Mouse (Mus musculus) kidney, postnatal 0 days (tissue): Measurements from ENCODE around the gene Eci3. TPM values are rescaled to one million over a fixed set of nuclear protein-coding genes. Genes with fewer than 3 reads are reported as not detected.
"Not testable (repeated sequence)": the region's sequence is repeated elsewhere in the genome, so short reads cannot be mapped to it uniquely, and the experiment has no call there.

Source experiments
- ATAC-seq: fragments of 200-750 bp; cut with Nextera tagmentation; replicated peaks from 2 replicates; pipeline ENCODE4 v1.8.0; 2017; ENCODE audit warnings: low read depth, moderate number of reproducible peaks, moderate TSS enrichment, moderate library complexity; ENCODE audit not compliant: low FRiP score
- DNase-seq: peaks from one replicate; pipeline ENCODE4 v3.0.0-alpha.2; 2016; ENCODE audit warnings: low spot score
- H3K27ac ChIP-seq: fragments of 300-500 bp; sonication (generic); 2 replicates; pipeline ENCODE4 v1.5.1; 2014; ENCODE audit warnings: mild to moderate bottlenecking
- H3K27me3 ChIP-seq: fragments of 300-500 bp; sonication (generic); 2 replicates; pipeline ENCODE4 v1.6.1; 2014; ENCODE audit warnings: low read length, mixed read lengths; ENCODE audit not compliant: insufficient read depth
- H3K36me3 ChIP-seq: fragments of 300-500 bp; sonication (generic); 2 replicates; pipeline ENCODE4 v1.6.1; 2014; ENCODE audit warnings: low read length, mixed read lengths; ENCODE audit not compliant: insufficient read depth
- H3K4me1 ChIP-seq: fragments of 300-500 bp; sonication (generic); replicated peaks from 2 replicates; pipeline ENCODE4 v1.6.1; 2014; ENCODE audit warnings: antibody characterized with exemption, low read length, mixed read lengths; ENCODE audit not compliant: insufficient read depth
- H3K4me2 ChIP-seq: fragments of 300-500 bp; sonication (generic); 2 replicates; pipeline ENCODE4 v1.6.1; 2014; ENCODE audit warnings: mild to moderate bottlenecking, low read length, moderate library complexity, mixed read lengths
- H3K4me3 ChIP-seq: fragments of 300-500 bp; sonication (generic); replicated peaks from 2 replicates; pipeline ENCODE4 v1.5.1; 2014; ENCODE audit warnings: low read depth, low read length
- H3K9ac ChIP-seq: fragments of 300-500 bp; sonication (generic); 2 replicates; pipeline ENCODE4 v1.6.1; 2014; ENCODE audit warnings: low read depth, low read length
- H3K9me3 ChIP-seq: fragments of 300-500 bp; sonication (generic); replicated peaks from 2 replicates; pipeline ENCODE4 v1.6.1; 2016; ENCODE audit warnings: low read length, inconsistent platforms, mixed read lengths
- CTCF ChIP-seq: IDR thresholded peaks from 2 replicates; pipeline ENCODE4 v1.5.1; 2016; ENCODE audit warnings: antibody characterized with exemption, low read depth, mild to moderate bottlenecking, moderate library complexity
- WGBS: fragments of 180-500 bp; shearing (Covaris S2); extraction: QIAGEN DNeasy Blood & Tissue Kit; methylation state at CpG from one replicate; pipeline ENCODE4 v1.1.7; 2014; 5-methylcytosine and 5-hydroxymethylcytosine counted together
- polyA plus RNA-seq: library from polyadenylated mRNA; unstranded; fragments of >200 nt; fragmentation: Nextera tagmentation; extraction: Ambion mirVana; gene quantifications from 2 replicates; pipeline ENCODE4 v1.2.1, GENCODE M21; 2015

Gene Eci3
- polyA plus RNA-seq, 1 experiment from 2014 or later: 13.0 TPM

DNA sequence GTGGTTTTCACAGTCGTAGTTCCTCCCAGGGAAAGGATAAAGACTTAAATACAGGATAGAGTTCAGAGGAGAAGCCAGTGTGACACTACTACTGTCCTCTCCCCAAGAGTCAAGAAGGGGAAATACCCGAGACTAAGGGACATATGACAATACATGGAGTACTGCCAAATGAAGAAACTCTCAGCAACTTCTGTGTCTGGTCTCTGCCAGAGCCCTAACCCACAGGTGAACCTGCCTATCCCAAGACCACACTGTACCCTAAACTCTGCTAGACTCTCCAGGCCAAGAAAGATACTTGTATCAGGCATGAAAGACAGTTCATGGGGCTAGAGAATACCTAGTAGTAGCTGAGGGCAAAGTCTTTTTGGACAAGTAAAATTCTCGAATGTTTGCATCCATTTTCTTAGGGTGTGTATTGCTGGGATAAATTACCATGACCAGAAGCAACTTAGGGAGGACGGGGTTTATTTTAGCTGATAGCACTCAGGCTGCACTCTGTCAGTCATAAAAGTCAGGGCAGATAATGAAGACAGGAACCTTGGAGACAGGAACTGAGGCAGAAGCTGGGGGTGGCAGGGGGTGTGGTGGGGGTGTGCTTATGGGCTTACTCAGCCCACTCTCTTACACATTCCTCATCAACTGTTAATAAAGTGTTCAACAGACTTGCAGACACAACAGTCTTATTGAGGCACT lies 28.1 kb upstream of the Eci3 start:
- H3K9ac ChIP-seq: no peak overlapping the region
- DNase-seq (no peak), ATAC-seq (no peak)
- H3K9me3 ChIP-seq: no peaks in the 10 kb centered on the region
- peaks cover 26% of the 10 kb centered on the region; the same call in 1 of the 2 replicates for H3K36me3 ChIP-seq
- no peaks in the 10 kb centered on the region for H3K27me3 ChIP-seq
- 52% methylated on average over 4 of the region's 4 CpGs for WGBS
- H3K4me3 ChIP-seq: no peak overlapping the region
- no peak overlapping the region for H3K27ac ChIP-seq
- H3K4me2 ChIP-seq: no peak overlapping the region
- 0 out of 2 replicates have a peak, but pooled peaks cover 11% of the 10 kb centered on the region for H3K4me1 ChIP-seq
- TF ChIP-seq CTCF: no peak

DNA sequence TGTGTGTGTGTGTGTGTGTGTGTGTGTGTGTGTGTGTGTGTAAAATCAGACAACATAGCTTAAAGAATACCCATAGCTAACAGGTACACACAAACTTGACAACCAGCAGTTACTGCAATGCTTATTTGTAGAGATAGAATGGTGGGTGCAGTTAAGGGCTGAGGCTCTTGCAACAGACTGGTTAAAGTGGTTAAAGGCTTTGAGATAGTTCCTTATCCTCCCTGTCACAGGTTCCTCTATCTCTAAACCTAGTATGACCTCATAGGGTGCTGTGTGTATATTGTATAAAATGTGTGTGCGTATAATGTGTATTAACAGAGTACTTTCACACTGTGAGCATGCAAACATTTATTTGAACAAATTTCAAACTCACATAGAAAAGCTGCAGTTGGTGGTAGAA lies 19.9 kb upstream of the Eci3 start:
- H3K4me3 ChIP-seq, ATAC-seq, H3K9ac ChIP-seq, H3K4me2 ChIP-seq, DNase-seq, H3K27me3 ChIP-seq, H3K27ac ChIP-seq, H3K4me1 ChIP-seq, H3K9me3 ChIP-seq: not testable (repeated sequence)
- H3K36me3 ChIP-seq: peaks cover 44% of the 10 kb centered on the region
- WGBS: 93% methylated on average over 1 of the region's 1 CpGs

DNA sequence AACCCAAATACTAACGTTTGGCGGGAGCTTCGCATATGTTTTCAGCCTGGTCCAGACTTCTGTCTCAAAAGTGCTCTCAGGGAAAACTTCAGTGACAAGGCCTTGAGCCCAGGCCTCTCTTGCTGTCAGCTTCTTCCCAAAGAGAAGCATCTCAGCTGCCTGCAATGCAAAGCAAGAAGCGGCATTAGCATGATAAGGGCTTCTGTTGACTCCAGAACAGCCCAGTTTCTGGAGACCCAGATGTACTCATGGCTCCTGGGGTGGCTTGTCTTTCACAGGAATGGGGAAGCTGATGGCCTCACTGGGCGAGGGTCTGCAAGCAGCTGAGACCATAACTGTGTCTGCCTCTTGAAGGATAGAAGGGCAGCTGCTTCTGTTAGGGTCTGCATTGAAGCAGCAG lies 15.0 kb upstream of the Eci3 start:
- H3K27me3 ChIP-seq: not testable (repeated sequence)

DNA sequence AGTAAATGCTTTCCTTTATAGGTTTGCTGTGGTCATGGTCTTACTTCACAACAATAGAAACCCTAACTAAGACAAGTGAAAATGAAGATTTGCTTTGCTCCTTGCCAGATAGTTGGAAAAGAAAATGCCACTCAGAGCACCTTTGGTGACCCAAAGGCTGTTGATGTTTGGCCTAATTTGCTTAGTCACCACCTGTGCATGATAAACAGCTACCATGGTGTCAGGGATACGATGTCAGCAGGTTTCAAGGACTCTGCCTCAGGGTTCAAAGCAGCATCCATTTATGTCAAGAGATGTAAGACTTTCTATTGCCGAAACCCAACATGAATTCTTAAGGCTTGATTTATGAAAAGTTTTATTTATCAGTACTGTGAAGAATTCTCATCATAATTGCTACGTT lies 13.8 kb upstream of the Eci3 start:
- no peak overlapping the region for H3K27ac ChIP-seq
- DNase-seq: no peak
- no peak for TF ChIP-seq CTCF
- H3K27me3 ChIP-seq: no peaks in the 10 kb centered on the region
- H3K36me3 ChIP-seq: peaks cover 29% of the 10 kb centered on the region
- H3K4me1 ChIP-seq: no peaks in the 10 kb centered on the region
- H3K9me3 ChIP-seq: no peaks in the 10 kb centered on the region
- no peak overlapping the region for H3K4me2 ChIP-seq
- ATAC-seq: no peak
- 95% methylated on average over 3 of the region's 3 CpGs for WGBS
- no peak overlapping the region for H3K9ac ChIP-seq
- no peak overlapping the region for H3K4me3 ChIP-seq

More for the DNA sequence above, 15.0 kb upstream of the Eci3 start:
- not testable (repeated sequence) for H3K9me3 ChIP-seq, DNase-seq, H3K9ac ChIP-seq, H3K4me1 ChIP-seq, H3K4me2 ChIP-seq, ATAC-seq, H3K4me3 ChIP-seq, H3K27ac ChIP-seq
- 75% methylated on average over 5 of the region's 5 CpGs for WGBS
- H3K36me3 ChIP-seq: peaks cover 29% of the 10 kb centered on the region

DNA sequence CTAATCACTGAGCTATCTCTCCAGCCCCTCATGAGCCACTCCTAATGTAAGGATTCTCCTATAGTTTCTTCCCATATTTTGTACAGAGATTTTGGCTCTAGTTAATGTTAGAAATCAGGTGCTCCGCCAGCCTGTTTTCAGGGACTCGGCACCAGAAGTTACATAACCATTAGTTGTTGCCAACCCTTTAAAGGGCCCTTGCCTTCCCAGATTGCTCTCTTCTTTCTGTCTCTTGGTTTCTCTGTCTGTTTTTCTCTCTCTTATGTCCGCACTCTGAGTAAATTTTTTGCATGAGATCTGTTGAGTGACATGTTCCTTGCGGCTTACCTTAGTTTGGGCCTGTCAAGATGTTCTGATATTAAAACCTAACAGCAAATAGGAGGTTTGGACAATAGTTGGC lies 12.5 kb upstream of the Eci3 start:
- H3K36me3 ChIP-seq: peaks cover 29% of the 10 kb centered on the region
- no peak for ATAC-seq
- WGBS: 93% methylated on average over 4 of the region's 4 CpGs
- no peaks in the 10 kb centered on the region for H3K27me3 ChIP-seq
- no peak overlapping the region for H3K9ac ChIP-seq
- no peaks in the 10 kb centered on the region for H3K9me3 ChIP-seq
- TF ChIP-seq CTCF: no peak
- no peak overlapping the region for H3K4me3 ChIP-seq
- no peak overlapping the region for H3K27ac ChIP-seq
- no peak overlapping the region for H3K4me2 ChIP-seq
- H3K4me1 ChIP-seq: no peaks in the 10 kb centered on the region
- DNase-seq: no peak

DNA sequence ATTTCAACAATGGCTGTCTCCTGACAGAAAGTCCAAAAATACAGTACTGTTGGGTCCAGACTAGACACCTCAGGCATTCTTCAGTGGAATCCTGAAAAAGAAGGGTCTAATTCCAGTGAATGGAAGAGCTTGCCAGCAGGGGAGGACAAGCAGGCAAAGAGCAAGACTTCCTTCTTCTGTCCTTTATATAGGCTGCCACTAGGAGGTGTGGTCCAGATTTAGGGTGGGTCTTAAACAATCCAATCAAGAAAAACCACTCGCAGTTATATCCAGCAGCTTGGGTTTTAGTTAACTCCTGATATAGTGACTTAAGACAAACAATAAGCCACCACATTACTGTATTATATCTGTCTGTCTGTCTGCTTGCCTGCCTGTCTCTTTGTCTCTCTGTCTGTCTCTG lies 10.2 kb upstream of the Eci3 start:
- Histone ChIP-seq H3K9me3 (no peaks in the 10 kb centered on the region), H3K27ac (no peak overlapping the region), H3K4me3 (no peak overlapping the region), H3K4me1 (no peaks in the 10 kb centered on the region), H3K9ac (no peak overlapping the region), H3K4me2 (no peak overlapping the region), H3K36me3 (peaks cover 15% of the 10 kb centered on the region), H3K27me3 (no peaks in the 10 kb centered on the region)
- ATAC-seq: no peak
- DNase-seq: no peak
- TF ChIP-seq CTCF: peak; percentile 46; the same call in 1 of the 2 replicates
- 42% methylated on average over 1 of the region's 1 CpGs for WGBS

DNA sequence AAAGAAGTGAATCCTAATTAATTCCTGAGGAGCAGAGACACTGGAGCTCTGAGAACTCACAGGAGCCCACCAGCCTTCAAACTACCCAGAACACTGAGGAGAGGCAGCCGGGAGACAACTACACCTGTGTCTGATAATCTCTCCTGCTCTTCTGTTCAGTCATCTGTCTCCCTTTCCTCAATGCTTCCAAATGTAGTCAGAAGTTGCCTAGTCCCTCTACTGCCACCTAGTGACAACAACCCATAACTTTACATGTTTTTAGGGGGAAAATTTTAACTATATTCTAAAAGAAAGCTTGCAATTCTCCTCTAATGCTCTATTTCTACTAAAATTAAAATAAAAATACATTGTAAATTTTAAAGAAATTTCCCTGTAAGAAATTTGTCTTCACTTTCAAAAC lies 9.5 kb upstream of the Eci3 start:
- DNase-seq: peak; percentile 39
- Histone ChIP-seq H3K27ac (no peak overlapping the region), H3K9me3 (no peaks in the 10 kb centered on the region), H3K4me3 (no peak overlapping the region), H3K36me3 (peaks cover 14% of the 10 kb centered on the region), H3K4me2 (no peak overlapping the region), H3K4me1 (no peaks in the 10 kb centered on the region), H3K27me3 (no peaks in the 10 kb centered on the region), H3K9ac (no peak overlapping the region)
- TF ChIP-seq CTCF: peak; percentile 67
- ATAC-seq: no peak
- WGBS: 48% methylated on average over 1 of the region's 1 CpGs

DNA sequence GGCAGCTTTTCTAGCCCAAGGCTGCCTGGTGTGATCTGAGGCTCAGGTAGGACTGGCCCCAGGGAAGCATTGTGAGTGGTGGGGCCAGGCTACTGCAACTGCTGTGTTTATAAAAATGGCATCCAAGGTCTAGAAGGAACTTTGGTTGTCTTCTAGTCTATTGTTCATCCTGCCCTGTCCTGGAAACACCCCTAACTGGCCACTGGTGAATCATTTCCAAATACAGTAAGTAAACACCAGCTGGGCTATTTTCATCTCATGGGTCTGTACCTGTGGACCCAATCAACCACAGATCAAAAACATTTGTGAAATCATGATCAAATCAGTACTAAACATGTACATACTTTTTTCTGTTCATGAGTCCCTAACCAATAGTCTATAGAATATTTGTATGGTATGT lies 8.8 kb upstream of the Eci3 start:
- ATAC-seq, H3K4me3 ChIP-seq, H3K4me1 ChIP-seq, H3K27ac ChIP-seq, H3K9ac ChIP-seq, DNase-seq, H3K27me3 ChIP-seq, H3K4me2 ChIP-seq, H3K36me3 ChIP-seq, H3K9me3 ChIP-seq: not testable (repeated sequence)

DNA sequence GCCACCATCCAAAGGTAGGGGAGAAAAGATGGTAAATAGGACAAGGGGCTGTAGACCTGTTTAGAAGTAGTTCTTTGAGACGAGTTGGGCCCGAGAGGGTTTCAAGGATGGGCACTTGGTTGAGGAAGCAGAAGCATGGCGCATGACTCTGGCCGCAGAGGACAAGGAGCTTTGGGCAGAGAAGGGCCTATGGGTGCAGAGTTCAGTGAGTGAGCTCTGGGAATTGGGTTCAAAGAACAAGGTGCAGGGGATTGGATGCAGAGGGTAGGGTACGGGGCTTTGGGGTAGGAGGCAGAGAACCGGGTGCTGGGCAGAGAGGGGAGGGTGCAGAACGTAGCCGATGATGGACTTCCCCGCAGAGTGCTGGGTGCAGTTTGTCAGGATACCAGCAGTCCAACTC lies 2.0 kb upstream of the Eci3 start:
- H3K4me1 ChIP-seq, H3K4me3 ChIP-seq, H3K9ac ChIP-seq, H3K9me3 ChIP-seq, H3K36me3 ChIP-seq, DNase-seq, H3K4me2 ChIP-seq, H3K27ac ChIP-seq, H3K27me3 ChIP-seq: not testable (repeated sequence)
- ATAC-seq: peak; percentile 65; the same call in 1 of the 2 replicates
- 78% methylated on average over 9 of the region's 9 CpGs for WGBS
